Mouse (Mus musculus) spleen, postnatal 36 days (tissue): ENCODE measurements at regions not wholly inside any gene's neighbourhood (a gene's known extent, or its start where the extent isn't known, plus 50 kb on each side); places are given as distances from the start of the nearest gene placed in this dataset.

Experiments used
- DNase-seq, 2 experiments: peaks; one replicate each; pipeline ENCODE4 v3.0.0; 2022; ENCODE audit warnings: low spot score in 2 of 2, mixed read lengths in 1 of 2

DNA sequence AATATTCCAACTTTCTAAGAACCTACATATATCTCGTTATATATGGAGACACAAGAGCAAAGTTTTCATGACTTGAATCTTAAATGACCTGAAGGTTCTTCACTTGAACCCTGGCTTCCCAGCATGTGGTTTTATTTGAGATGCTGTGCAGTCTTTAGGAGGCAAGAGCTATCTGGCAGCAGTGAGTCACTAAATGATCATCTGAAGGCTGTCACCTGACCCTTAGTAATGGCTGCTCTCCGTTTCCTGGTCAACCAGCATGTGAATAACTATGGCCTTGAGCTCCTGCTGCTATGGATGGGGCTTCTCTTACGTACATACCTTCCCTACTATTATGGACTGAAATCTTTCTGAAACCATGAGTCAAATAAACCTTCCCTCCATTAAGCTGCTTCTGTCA is 149.8 kb upstream of the Zpld1 start:
- no peak for DNase-seq

DNA sequence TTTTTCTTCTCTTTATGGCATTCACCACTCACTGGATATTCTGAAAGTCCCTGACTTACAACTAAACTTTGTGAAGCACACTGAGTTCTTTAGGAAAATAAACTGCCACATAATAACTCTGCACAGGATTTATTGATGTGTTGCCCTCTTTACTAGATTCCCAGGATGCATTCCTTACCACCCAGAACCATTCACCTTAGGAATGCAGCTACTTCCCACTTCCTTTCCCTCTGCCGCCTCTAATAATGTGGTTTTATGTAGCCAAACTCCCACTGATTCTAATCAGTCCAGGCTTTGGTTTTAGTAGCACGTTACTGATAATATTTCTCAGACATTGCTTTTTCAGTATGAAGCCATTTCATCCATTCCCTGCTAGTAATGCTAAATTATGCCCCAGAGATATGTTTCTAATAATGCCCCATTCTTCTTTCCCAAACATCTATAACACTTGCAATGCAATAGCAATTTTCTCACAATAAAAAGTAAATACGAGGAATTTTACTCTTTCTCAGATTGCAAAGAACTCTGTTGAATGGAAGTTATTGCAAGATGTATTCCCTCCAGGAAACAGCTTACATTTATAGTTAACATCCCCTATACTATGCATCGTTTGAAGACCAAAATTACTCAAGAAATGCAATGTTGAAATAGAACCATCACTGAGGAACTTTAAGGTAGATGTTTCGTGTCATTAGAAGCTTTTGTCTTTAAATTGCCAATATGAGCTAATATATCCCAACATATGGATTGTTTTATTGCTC is 145.2 kb upstream of the Zpld1 start:
- DNase-seq, result no peak

DNA sequence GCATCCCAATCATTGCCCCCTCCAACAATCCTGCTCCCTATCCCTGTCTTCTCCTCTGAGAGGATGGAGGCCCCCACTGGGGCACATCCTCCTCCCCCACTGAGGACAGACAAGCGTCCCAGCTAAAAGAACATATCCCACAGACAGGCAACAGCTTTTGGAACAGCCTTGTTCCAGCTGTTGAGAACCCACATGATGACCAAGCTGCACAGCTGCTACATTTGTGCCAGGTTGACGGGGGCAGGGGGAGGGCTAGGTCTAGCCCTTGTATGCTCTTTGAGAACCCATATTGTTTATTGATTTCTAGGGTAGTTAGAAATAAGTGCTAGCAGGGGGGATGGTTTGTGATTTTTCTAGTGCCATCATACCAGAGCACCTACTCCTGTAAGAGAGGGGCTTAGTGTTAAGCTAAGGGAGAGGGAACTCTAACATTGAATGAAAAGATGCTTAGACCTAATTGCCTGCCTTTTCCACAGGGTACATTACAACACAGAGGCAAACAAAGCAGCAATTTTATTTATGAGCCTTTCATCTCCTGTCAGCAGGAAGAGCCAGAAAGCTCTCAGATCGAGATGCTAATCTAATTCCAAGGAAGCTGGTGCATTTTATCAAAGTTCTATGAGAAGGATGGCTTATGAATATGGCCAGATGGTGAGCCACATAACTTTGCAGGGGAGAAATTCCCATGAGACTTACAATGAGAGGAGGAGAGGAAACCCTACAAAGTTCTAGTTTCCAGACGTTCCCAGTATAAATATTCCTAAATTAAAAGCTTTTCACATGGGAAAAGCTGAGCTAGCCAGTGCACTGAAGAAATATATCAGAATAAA is 137.6 kb upstream of the Zpld1 start:
- DNase-seq, result no peak

DNA sequence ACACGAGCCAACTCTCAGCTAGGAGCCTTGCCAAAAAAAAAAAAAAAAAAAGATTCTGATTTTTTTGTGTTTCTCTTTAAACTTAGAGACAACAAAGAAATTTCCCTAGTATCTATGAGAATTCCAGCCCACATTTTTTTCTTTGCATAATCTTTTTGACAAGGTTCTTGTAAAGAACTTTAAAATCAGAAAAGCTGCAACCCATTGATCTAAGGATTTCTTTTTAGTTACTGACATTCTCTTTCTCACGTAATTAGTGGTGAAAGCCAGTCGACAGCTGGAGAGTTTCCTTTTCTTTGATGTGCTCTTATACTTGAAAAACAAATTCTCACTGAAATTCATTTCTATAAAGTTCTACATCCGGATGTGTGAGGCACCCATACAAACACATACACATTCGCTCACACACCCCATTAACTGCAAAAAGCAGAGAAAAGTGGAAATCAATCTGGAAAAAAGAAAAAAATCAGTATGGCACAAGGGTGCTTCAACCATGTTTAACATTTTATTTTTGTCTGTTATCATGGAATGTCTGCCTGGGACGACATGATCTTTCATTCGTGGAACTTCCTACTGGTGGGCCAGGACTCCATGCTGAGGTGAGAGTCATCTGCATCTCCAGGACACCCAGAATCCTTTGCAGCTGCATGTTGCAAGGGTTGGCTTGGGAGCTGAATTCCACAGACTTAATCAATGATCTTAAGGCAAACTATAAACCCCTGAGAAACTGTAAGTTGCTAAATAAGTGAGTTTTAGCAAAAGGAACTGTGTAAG is 124.0 kb upstream of the Zpld1 start:
- DNase-seq, result no peak

DNA sequence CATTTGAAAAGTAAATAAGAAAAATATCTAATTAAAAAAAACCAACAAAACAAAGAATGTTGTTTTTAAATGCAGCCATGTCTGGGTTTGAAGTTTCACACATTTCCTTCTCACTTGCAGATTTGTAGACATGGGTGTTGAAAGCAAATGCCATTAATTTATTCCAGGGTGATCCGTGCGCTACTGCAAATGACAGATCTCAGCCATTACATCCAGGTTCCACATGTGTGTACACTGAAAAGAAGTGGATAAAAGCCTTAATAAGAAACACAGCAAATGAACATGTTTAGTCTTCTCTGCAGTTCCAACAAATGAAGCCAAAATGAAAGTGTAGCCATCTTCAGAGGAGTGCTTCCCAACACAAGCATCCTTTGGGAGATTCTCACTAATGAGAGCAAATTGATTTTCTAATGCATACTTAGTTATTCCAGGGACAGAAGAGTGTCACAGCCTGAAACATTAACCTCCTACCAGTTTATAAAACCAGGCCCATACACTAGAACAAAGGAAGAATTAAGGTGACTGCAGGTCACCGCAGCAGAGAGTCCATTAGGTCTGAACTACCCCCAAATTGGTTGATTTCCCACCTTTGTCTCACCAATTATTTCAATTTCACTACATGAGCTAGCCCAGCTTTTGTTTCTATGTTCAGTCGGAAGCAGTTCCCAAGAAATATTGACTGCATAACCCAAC is 123.2 kb upstream of the Zpld1 start:
- no peak for DNase-seq

DNA sequence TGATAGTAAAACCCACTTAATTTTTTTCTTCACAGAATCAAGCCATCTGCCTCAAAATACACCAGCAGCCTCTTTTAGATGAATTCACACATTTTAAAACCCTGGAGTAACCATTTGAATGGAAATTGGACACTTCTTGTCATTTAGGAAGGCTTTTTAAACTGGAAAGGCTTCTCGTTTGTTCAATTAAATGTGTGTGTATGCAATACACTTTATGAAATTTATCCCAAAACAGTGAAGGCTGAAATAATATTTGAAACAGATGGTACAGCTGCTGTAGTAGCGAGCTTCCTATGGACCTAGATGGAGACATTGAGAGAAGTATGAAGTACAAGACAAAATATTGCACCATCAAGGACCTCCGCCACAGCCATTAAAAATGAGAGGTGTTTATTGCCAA is 121.1 kb upstream of the Zpld1 start:
- no peak for DNase-seq

DNA sequence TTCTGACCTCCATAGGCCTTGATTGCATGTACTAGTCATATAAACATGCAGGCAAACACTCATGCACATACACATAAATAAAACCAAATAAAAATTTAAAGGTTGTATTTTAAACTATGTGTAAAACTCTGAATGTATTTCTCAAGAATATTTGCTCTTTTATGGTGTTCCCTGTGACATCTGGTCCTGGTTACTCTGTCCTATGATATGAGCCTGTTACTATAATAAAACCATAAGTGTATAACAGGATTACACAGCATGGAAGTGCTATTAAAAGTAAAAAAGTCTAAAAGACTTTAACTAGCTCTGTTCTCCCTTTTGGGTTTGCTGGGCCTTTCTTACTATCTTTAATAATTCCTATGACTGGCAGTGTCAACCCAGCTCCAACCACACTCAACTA is 103.0 kb upstream of the Zpld1 start:
- no peak for DNase-seq

DNA sequence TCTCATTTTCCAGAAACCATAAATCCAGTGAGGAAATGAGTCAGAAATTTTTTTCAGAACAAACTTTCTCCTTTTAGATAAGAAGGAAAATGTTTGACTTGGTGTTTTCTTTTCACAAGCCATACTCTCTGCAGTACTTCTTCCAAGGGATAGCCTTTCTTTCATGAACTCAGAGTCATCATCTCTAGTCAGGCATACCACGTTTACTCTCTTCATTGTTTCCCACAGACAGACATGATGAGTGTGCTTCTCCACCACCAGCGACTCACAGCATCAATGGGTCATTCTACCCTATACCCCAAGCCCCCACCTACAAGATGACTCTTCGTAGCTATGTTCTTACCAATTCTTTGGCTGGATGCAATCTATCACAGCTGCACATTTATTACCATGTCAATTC is 97.1 kb upstream of the Zpld1 start:
- no peak for DNase-seq

DNA sequence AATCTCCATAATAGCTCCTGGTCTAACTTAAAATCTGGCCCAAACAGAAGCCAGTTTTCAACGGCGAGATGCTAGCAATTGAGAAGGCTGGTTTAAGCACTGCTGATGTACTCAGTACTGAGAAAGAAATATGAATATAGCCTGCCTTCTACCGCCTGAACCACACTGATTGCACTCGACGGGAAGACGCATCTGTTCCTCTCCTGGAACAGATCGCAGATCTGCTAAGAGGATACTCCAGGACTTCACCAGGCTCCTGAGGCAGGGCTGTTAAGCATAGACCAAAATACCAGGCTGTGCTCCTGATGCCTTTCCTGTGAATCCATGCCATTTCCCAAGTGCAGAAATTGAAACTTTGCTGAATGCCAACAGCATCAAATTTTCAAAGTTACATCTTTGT is 92.6 kb upstream of the Zpld1 start:
- no peak for DNase-seq

DNA sequence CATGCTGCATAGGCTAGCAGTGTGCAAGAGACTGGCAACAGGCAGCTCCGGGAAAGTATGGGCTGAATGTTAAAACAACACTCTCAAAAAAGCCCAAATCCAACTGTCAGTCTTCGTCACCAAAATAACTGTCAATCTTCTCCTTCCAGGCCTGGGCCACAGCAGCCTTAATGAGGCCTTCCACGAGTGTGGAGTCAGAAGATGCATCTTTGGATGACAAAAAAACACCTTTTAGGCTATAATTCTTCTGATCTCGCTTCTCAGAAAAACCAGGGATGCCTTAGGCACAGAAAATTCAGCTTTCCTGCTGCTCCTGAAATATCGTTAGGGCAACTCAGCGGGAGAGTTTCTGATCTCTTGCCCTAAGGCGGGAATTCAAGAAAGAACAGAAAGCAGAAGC is 82.2 kb upstream of the Zpld1 start:
- DNase-seq, result no peak

DNA sequence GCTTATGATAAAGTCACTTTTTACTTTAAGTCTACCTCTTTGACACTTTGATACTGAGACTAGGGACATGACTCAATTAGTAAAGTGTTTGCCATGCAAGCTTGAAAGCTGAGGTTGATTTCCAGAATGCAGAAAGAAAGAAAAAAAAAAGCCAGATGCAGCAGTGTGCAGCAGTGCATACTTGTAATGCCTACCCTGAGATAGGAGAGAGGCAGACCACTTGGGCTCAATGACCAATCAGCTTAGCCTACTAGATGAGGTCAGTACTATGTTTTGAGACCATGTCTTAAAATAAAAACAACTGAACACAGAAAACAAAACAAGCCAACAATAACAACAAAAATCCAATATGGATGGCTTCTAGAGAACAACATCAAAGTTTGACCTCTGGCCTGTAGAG is 81.4 kb upstream of the Zpld1 start:
- no peak for DNase-seq

DNA sequence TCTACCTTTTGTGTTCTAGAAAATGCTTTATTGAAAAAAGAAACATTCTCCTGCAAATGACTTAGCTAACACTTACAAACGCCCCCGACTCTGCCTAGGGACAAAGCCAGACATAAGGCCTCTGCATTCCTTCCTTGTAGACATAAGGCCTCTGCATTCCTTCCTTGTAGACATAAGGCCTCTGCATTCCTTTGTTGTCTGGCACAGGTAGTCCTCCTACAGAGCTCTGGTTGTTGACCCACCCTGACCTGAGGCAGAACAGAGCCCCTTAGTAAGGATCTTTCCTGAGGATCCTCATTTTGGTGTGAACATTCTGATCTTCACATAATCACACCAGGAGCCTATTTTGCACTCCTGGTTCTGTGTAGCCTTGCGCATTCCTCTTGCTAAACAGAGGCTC is 80.9 kb upstream of the Zpld1 start:
- no peak for DNase-seq

DNA sequence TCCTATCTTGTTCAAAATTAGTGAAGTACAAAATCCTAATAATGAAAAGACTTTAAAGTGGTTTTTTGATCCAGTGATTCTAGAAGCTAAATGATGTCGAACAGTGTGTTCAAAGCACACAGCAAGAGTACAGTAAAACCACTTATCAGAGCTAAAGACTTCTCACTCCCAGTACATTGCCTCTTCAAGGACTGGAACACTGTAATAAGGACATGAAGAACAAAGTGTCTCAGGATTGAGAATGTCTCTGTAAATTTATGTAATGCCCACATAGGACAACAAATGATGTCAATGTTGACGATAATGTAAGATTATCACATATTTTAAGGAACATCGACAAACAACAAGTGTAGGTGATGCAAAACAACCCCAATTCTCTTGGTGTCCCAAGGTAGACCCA is 78.1 kb upstream of the Zpld1 start:
- DNase-seq, result no peak

DNA sequence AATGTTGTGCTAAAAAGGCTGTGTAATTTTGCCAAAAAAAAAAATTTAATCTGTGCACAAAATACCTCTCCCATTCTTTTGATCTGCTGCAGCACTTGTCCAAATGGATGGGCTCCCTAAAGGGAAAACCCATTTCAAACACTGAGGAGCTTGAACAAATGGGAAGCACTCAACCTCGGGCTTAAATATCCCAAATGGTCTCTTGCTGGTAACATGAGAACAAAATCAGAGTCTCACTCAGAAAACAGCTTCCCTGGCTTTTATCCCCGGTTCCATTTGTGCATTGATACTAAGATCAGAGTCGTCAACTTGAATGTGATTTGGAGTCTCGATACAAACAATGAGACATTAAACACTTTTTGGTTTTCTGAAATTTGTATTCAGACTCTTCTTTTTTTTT is 59.9 kb upstream of the Zpld1 start:
- DNase-seq, result no peak

DNA sequence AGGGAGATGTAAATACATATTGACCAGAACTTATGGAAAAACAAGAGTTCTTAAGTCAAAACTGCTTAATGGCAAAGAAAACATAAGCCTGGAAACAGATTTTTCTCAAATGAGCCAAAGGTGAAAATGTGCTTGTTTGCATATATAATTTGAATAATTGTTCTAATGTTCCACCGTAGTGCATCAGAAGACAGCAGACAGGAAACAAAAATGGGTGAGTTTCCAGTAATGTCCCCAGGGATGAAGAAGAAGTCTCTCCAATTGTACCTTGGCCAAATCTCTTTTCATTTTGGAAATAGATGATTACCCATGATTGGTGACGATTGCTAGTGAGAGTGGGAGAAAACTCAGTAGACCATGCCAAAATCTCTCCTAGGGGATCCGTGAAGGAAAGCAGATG is 58.3 kb upstream of the Zpld1 start:
- no peak for DNase-seq
